Mouse (Mus musculus) cerebral cortex, adult 2 months (tissue): ENCODE measurements around the gene 1700013F07Rik.

Experiments
- WGBS: fragments of 180-500 bp; shearing (Covaris S2); methylation state at CpG from one replicate; pipeline ENCODE4 v1.1.7; 2018; 5-methylcytosine and 5-hydroxymethylcytosine counted together

Gene 1700013F07Rik

DNA sequence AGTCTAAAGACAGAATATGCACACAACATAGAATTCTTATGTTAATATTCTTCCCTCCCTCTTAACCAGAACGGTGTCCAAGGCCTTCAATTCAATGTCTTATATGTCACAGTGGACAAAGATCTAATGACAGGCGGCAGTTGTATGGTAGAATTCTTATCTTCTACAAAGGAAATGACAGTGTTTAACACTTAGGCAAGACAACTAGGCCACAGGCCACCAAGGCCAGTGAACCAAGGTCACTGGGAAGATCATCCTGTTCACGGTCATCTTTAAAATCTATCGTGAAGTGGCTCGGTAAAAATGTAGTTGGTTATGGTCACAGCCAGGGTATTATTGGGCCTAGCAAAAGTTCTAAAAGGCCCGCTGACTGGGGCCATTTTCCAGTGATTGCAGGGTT, at the start of gene 1700013F07Rik:
Gene 1700013F07Rik, plus strand, starts transcription at position 200 of the 400 bp plus-strand sequence.
- 95% methylated on average over 6 of the region's 6 CpGs for WGBS

DNA sequence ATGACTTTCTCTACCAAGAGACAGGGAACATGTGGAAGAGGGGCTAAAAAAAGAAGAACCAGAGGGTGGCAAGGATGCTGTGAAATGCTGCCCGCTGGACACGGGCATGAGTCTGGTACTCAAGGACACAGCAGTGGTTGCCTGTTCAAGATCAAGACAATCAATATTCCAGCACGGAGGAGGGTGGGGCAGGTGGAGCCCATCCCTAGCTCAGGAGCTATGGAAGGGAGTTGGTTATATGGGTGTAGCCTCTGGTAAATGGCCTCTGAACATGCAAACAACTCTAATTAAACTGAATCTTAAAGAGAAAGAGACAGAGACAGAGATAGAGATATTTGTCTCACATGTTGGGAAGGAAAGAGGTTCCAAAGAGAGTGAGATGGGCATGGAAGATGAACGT, 49.2 kb upstream of the 1700013F07Rik start:
- 83% methylated on average over 4 of the region's 4 CpGs for WGBS

DNA sequence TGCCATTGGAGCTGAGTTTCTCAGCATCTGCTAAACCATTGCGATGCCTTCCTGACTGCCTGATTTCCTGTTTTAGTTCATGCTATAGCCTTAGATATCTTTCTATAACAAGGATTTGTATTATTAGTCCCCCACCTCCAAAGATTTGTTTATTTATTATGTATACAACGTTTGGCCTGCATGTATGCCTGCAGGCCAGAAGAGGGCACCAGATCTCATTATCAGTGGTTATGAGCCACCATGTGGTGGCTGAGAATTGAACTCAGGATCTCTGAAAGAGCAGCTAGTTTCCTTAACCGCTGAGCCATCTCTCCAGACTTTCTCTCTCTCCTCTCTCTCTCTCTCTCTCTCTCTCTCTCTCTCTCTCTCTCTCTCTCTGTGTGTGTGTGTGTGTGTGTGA, 44.0 kb upstream of the 1700013F07Rik start:
- WGBS: 43% methylated on average over 3 of the region's 3 CpGs

DNA sequence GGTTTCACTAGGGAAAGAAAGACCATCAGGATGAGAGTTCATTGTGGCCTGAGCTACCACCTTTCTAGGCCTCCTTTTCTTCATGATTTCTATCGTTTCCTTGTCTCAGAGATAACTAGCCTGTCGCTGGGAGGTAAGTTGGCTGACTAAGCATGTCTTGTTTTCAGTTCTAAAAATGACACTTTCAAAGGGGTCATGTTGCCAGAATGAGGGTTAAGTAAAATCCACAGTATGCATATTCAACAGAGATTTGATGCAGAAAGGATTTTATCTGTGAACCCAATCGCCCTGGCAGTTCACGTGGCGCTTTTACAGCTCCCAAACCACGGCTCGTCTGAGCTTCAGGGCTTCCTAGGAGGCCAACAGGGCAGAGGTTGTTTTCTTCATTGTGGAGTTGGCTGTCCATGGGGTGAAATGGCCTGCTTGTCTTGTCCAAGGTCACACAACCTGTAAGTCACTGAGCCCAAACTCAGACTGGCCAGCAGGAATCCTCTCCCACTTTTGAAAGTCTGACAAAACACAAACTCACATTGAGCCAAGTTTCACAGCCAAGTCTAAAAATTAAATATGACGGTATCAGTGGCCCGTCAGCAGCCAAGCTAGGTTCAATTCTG, 39.0 kb upstream of the 1700013F07Rik start:
- WGBS: 85% methylated on average over 9 of the region's 9 CpGs

DNA sequence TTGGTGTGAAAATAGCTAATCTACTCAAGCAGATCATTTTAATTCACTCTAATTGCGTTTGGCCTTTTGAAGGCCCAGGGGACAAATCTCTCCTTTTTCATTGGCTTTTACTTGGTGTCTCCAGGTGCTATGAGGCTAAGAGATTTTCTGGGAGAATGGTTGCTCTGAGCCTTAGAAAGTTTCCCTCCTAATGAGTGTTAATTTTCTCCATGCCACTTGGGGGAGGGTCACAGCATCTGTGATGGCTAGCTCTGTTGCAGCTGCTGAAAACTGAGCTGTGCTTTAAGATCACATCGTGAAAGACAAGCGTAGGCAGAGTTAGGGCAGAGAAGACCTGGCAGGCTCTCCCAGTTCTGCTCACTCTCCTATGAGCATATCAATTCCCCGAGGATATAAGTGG, 38.5 kb upstream of the 1700013F07Rik start:
- WGBS: 42% methylated on average over 4 of the region's 4 CpGs

DNA sequence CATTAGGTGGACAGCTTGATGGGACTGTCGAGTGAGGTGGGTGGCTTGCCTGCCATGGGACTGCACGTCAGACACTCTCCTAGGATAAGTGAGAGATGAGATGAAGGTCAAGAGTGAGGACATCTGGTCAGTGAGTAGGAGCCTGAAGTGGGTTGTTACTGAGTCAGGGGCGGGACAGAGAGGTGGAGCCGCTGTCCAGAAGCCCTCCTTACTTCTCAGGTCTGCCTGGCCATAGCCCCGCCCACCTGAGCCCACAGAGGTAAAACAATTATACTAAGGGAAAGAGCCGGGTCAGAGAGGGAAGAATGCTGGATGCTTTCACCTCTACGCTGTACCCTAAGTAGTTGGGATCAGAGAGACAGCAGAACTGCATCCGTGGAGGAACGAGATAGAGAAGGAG, 36.3 kb upstream of the 1700013F07Rik start:
- WGBS: 62% methylated on average over 9 of the region's 9 CpGs

DNA sequence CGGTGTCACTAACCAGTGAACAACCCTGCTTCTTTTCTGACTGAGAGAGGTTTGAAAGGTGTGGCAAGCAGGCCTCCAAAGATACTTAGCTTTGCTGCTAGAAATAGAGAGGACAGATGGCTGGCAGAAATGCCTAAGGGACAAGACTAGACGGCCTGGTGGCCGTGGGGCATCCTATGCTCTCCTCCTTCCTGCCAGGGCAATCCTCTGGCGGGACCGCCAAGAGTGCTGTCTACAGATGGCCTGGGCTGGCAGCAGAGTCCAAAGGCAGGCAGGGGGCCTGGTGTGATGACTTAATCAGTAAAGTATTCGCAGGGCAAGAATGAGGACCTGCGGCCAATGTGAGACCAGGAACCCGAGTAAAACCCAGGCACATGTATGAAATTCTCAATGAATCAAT, 34.1 kb upstream of the 1700013F07Rik start:
- 76% methylated on average over 8 of the region's 8 CpGs for WGBS

DNA sequence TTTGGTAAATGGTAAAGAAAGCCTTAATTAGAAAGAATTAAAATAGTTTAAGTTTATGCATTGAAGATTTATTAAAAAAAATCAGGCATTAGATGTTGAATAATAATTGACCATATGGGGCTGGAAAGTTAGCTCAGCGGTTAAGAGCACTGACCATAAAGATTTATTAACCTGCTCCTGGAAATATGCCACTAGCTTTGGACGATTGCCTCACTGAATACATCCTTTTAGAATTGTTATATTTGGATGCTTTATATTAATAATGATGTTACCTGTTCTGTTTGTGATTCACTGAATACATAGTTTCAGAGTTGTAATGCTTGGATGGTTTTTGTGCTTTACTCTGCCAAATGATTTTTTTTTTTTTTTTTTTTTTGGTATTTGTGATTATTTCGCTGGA, 32.5 kb upstream of the 1700013F07Rik start:
- 87% methylated on average over 3 of the region's 3 CpGs for WGBS

DNA sequence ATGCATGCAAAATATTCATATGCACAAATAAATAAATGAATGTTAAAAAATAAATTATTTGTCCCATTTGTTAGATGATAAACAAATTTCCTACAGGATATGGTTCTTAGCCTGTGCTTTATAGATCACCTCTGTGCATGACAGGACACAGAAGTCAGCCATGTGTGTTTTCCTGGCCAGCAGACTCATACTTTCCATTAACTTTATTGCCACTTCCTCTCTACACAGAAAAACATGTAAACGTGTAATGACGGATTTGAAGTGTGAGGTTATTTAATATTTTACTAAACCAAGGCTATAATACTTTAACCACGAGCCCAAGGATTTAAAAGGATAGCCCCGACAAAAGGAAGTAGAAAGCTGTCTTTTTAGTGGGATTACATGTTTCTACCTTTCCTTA, 30.0 kb upstream of the 1700013F07Rik start:
- WGBS: 88% methylated on average over 4 of the region's 4 CpGs

DNA sequence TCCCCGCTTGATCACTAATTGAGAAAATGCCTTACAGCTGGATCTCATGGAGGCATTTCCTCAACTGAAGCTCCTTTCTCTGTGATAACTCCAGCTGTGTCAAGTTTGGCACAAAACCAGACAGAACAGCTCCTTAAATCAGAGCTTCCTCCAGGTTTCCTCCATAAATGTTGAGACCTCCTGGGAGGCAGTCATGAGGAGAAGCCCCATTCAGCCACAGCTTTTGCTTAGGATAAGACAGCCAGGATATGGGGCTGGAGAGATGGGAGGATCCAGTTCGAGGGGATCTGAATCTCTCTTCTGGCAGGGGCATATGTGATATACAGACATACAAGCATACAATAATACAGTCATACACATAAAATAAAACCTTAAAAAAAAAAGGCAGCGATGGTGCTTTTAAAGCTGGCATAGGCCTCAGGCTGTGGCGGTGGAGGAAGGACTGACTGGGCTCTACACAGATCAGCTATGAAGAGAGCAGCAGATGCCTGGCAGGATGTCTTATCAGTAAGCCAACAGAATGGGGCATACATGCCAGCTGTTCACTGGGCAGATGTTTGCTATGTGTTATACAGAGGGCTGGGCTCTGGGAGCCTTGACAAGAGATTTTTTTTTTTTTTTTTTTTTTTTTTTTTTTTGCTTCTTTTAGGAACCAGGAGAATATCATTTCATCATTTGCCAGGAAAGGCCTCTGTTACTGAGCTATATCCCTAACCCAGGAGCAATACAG, 25.0 kb upstream of the 1700013F07Rik start:
- 70% methylated on average over 4 of the region's 4 CpGs for whole genome bisulfite sequencing

DNA sequence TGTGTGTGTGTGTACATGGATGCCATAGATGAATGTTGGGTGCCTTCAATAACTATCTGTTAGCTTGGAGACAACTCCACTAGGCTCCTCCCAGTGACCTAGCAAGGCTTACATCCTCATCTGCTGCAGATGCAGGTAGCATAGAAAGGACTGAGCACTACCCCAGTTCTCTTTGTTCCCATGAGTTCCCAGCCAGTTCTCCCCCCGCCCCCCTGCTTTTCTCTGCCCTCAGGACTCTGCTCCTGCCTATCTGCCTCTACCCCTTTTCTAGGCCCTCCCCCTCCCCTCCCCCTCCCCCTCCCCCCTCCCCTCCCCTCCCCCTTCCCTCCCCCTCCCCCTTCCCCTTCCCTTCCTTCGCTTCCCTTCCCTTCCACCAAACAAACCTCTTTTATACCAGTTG, 23.8 kb upstream of the 1700013F07Rik start:
- WGBS: 75% methylated on average over 2 of the region's 2 CpGs

DNA sequence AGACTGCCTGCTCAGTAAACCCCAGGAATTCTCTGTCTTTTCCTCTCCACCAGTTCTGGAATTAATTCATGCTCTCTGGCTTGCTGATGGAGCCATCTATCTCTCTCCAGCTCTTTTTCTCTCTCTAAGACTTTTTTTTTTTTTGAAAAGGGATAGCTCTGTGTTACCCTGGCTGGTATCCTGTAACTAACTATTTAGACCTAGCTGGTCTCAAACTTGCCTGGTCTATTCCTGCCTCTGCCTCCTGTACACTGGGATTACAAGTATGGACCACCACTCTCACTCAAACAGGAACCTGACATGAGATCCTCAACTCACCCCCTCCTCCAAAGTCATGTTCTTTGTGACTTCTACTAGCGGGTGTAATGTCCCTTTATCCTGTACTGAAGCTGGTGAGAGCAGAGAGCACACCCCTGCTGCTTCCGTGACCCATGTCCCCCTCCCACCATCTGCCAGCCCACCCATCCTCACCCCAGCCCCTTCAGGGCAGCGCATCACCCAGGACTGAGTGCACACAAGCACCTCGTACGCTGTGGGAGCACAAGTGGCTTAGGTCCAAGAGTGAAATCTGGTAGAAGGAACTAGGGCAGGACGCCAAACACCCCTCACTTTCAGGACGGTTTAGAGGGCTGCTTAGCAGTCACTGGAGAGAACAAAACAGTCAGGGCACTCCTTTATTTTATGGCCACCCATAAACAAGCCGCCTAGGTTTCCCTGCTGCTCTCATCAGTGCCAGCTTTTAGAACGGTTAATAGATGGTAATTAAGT, 23.1 kb upstream of the 1700013F07Rik start:
- WGBS: 43% methylated on average over 9 of the region's 9 CpGs

DNA sequence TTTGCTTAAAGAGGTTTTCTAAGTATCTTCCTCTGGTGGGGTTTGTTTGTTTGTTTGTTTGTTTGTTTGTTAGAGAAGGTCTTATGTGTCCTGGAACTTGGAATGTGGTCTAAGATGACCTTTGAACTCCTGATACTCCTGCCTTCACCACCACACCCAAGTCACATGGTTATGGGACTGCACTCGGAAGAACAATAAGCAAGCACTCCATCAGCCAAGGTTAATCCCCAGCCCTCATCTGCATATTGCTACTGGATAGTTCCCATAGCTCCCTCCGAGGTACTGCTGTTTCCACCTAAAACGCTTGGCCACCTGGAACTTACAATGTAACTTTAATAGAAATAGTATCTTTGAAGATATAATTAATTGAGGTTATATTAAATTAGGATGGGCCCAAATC, 20.5 kb upstream of the 1700013F07Rik start:
- 74% methylated on average over 3 of the region's 3 CpGs for WGBS

DNA sequence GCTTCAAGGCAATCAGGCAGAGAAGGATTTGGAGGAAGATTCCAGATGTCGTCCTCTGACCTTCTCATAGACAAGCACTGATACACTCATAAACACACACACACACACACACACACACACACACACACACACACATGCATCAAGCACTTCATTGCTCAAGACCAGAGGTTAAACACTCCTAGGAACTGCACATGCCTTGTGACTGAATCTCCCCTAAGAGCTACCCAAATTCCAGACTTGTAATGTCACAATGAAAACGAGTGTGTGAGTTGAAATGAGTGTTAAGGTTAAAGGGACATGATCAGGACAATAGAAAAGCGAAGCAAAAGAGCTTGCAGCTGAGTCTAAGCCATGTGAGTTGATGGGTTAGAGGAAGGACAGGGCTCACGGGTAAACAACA, 15.7 kb upstream of the 1700013F07Rik start:
- 45% methylated on average over 4 of the region's 4 CpGs for WGBS

DNA sequence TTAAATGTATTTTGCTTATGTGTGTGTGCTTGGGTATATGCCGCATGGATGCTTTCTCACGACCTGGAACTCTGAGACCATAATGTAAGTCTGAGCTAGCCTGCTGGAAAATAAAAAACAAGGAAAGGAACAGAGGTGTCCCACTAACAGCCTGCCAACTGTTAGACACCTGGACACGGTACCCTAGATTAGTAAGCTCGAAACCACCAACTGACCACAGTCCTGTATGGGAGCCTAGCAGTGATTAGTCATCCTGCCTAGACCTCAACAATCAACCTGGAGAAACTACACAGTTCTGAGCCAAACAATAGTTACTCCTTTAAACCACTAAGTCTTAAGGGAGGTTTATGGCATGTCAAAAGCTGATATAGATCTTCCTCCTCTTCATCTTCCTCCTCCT, 10.5 kb upstream of the 1700013F07Rik start:
- WGBS: 92% methylated on average over 4 of the region's 4 CpGs

DNA sequence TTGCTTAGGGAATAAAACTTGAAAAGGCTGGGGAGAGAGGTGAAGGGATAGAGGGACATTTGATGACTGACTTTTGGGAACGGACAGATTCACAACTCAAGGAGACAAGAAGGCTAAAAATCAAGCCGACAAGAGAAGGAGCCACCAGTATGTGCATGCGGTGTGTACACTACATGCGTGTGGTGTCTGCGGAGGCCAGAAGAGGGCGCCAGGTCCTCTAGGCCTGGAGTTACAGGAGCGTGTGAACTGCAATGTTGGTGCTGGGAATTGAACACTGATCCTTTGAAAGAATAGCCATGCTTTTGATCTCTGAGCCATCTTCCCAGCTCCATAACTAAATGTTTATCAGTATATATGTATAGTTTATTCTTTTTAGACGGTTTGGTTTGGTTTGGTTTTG, 5.5 kb upstream of the 1700013F07Rik start:
- 97% methylated on average over 8 of the region's 8 CpGs for WGBS

DNA sequence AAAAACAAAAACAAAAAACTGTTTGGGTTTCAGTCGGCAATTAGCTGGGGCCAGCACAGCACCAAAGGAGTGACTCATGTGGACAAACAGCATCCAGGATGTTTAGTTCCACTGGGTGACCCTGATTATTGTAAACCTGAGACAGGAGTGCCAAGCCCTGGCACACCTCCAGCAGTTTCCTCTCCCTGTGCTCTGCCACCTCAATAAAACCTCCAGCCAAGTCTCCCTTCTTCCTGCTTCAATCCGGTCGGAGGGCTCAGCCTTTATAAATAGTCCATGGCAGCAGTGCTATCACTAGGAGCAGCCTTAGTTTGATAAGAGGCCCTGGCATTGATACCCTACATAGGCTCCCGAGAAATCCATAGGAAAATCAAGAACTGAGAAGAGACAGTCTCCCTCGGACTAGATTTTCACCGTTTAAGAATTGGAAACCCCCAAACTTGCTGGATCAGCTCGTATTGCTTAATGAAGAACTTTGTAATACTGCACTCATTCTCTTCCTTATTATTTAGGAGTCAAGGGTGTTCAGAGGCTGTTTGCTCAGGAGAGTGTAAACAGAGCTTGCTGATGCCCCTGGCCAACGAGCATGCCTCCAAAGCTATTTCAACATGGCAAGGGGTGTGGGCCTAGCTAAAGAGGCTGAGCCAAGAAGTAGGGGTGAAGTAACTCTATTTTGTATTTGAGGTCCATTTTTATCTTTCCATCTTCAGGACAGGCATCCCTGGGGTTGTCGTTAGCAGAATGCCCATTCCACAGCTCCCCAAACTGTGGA, 650 bp upstream of the 1700013F07Rik start:
- WGBS: 60% methylated on average over 9 of the region's 9 CpGs

DNA sequence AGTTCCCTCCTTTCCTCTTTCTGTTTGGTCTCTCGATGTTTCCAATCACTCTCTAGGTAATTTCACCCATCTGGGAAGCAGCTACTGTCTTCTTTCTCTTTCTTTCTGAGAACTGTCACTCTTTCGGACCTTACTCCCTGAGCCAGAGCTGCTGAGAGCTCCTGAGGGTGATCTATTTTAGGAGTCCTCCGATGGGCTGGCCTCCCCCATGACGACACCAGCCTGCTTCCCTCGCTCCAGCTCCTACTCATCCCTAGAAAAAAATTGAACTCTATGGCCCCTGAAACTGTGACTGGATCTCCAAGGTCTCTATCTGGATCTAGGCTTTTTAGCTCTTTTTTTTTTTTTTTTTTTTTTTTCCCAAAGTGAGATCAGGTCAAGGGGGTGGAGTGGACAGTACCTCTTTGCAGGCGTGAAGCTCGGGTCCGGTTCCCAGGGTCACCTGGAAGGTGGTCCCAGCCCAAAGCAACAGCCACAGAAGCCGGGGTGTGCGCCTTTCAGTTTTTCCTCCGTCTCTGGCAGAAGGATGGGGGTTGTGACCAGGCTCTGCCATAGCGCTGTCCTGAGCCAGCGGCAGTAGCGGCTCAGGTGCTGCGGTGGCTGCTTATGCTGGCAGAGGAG, 2.1 kb downstream of the 1700013F07Rik start:
- WGBS: 7% methylated on average over 15 of the region's 15 CpGs

DNA sequence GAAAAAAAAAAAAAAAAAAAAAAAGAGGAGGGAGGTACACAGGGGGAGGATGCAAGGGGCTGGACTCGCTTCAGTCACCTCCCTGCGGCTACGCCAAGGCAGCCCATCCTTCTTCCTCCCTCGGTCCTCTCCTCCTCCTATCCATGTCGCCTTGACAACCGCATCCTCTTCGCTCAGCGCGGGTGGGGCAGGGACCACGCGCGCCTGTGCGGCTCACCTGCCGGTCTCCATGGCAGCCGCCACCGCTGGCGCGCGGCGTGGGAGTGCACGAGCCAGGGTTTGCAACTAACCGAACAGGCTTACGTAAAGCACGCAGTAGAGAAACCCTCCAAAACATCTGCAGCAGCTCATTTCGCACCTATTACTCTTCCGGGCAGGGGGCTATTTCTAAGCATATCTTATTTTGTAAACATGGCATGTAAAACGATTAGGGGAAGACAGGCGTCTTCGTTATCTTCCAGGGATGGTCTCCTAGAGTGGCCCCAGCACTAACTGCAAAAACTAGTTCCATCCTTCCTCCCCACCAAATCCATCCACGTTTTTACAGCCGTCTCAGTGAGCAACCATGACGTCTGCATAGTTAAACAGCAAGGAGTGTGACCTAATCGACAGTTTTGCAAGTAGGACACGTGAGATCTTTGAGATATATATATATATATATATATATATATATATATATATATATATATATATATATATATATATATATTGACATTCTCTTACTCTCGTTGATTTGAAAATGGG, 2.7 kb downstream of the 1700013F07Rik start, which contains the start of gene 5330417C22Rik:
Gene 5330417C22Rik, minus strand, starts transcription at position 20 of the 744 bp plus-strand sequence.
- WGBS: 1% methylated on average over 35 of the region's 35 CpGs

DNA sequence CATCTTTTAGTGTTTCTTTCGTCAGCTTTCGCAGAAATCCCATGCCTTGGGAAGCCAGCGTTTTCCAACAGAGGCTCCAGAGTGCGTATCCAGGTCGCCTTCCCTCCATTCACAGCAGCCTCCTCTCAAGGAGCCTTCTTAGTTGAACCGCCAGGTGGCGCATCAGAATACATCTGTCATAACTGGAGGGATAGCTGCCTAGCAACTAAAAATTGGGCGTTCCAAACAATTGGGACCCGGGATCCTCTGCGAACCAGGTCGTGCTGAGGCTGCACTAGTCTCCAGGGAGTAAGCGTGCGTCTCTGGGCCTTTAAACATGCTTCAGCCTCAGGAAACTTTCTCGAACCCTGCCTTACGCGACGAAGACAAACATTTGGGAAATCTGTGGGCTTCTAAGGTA, 3.4 kb downstream of the 1700013F07Rik start:
- 2% methylated on average over 17 of the region's 17 CpGs for WGBS

DNA sequence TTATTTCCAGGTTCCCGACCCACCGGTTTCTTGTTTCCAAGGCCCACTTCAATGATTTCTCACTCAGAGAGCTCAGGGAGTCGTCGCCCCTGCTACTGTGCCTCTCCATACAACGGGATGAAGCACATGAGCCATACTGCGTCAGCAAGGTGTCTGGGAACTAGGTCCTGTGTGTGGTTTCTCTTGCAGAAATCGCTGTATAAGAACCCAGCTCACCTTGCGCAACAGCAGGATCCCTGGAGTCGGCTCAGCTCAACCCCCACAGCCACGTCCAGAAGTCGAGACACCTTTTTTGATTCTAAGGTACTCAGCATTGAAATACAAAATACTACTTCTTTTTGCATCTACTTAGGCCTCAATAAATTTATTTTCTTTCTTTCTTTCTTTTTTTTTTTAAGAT, 8.3 kb downstream of the 1700013F07Rik start:
- 87% methylated on average over 11 of the region's 11 CpGs for WGBS
